10 mouse cellular contexts compared by ENCODE assay signal in the genomic region with DNA sequence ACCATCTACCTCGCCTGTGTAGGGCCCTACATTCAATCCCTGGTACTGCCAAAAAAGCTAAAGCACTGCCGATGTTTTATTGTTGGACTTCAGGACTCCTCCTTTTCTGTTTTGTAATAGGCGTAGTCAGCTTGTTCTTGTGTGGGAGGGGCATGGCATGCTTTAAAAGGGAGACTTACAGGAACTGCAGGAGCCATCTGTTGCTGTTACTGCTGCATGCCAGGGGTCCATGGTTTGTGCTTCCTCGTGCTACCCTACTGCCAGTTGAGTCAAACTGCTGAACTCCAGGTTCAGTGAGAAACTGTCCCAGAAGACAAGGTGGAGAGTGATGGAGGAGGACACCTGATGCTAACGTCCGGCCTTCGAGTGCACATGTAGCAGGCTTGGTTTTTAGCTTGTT.
DNase-seq lines count a peak whose midpoint lies in the region; ATAC-seq and TF ChIP-seq lines count a peak whose summit lies in the region.
"Had no signal": no experiment of that assay in that cellular context is flagged by ENCODE, and none has a peak within 500 bp of the region (broad histone marks: within the 10 kb centered on the region; RNA-seq: fewer than 3 reads in every experiment).

No protein-coding gene starts in this region.

- TF ChIP-seq POLR2A in heart, adult 2 months (IDR thresholded peaks at IDR 0.05; ENCODE audit: insufficient read depth, low read depth, low read length): no peak

- TF ChIP-seq CTCF in heart, adult 2 months (IDR thresholded peaks at IDR 0.05): no peak
- no peak for TF ChIP-seq CTCF in hindbrain, postnatal 0 days (IDR thresholded peaks at IDR 0.05; ENCODE audit: low read depth)

- H3K27ac ChIP-seq in heart, adult 2 months: no peak overlapping the region
- H3K27ac ChIP-seq in hindbrain, postnatal 0 days: peak overlapping the region; percentile 77; the same call in 1 of the 2 replicates
- H3K27ac ChIP-seq in intestine, embryonic 15.5 days: no peak overlapping the region
- H3K27ac ChIP-seq: liver, embryonic 14.5 days had no signal

- no peaks in the 10 kb centered on the region for H3K27me3 ChIP-seq in heart, adult 2 months (ENCODE audit: control insufficient read depth, insufficient read depth, low read length)
- no peaks in the 10 kb centered on the region for H3K27me3 ChIP-seq in hindbrain, postnatal 0 days (ENCODE audit: insufficient read depth, low read length)
- no peaks in the 10 kb centered on the region for H3K27me3 ChIP-seq in intestine, embryonic 15.5 days (replicated peaks)

- no peak for ATAC-seq in hindbrain, postnatal 0 days
- no peak for ATAC-seq in intestine, embryonic 15.5 days
- ATAC-seq in inflammation-experienced regulatory T-cells, adult 6 months: no peak

- peak; percentile 89 for DNase-seq in heart, adult 11 months
- no peak for DNase-seq in heart, adult 2 months
- DNase-seq in NIH3T3 (ENCODE audit: low read depth): peak; percentile 20
- DNase-seq in cerebellum, postnatal 10 days: peak; percentile 38 to 59
- DNase-seq in hindbrain, postnatal 0 days (ENCODE audit: low spot score): peak; percentile 25
- no peak for DNase-seq in urinary bladder, adult 2 months (ENCODE audit: low spot score)
- DNase-seq: kidney, postnatal 4 days had no signal

- 0 out of 2 replicates have a peak, but pooled peaks cover 2% of the 10 kb centered on the region for H3K36me3 ChIP-seq in heart, adult 2 months (ENCODE audit: control insufficient read depth, insufficient read depth, low read length)
- no peaks in the 10 kb centered on the region for H3K36me3 ChIP-seq in hindbrain, postnatal 0 days (ENCODE audit: insufficient read depth, low read length)
- H3K36me3 ChIP-seq in intestine, embryonic 15.5 days: no peaks in the 10 kb centered on the region

- no peak overlapping the region for H3K4me3 ChIP-seq in heart, adult 2 months
- H3K4me3 ChIP-seq in hindbrain, postnatal 0 days (ENCODE audit: low read length): no peak overlapping the region
- no peak overlapping the region for H3K4me3 ChIP-seq in intestine, embryonic 15.5 days (replicated peaks)

- H3K9me3 ChIP-seq in hindbrain, postnatal 0 days (ENCODE audit: low read length): no peaks in the 10 kb centered on the region
- H3K9me3 ChIP-seq in intestine, embryonic 15.5 days: no peaks in the 10 kb centered on the region

- no peak overlapping the region for H3K9ac ChIP-seq in heart, adult 2 months (ENCODE audit: low read depth, low read length)
- H3K9ac ChIP-seq in hindbrain, postnatal 0 days (replicated peaks; ENCODE audit: low read length): no peak overlapping the region
- H3K9ac ChIP-seq in intestine, embryonic 15.5 days: no peak overlapping the region
- H3K9ac ChIP-seq: liver, embryonic 14.5 days had no signal

- no peak for TF ChIP-seq EP300 in heart, adult 2 months (IDR thresholded peaks at IDR 0.05; ENCODE audit: insufficient read depth, low read depth, low read length)

- 75% methylated on average over 7 of the region's 7 CpGs for WGBS in heart, adult 2 months
- WGBS in hindbrain, postnatal 0 days: 42% methylated on average over 7 of the region's 7 CpGs
- WGBS in intestine, embryonic 15.5 days: 78% methylated on average over 7 of the region's 7 CpGs

- H3K79me2 ChIP-seq in heart, adult 2 months (replicated peaks; ENCODE audit: control insufficient read depth, insufficient read depth, low read length): no peaks in the 10 kb centered on the region

- no peak overlapping the region for H3K4me2 ChIP-seq in hindbrain, postnatal 0 days (ENCODE audit: low read depth, low read length)
- no peak overlapping the region for H3K4me2 ChIP-seq in intestine, embryonic 15.5 days (replicated peaks)

- peaks cover 2% of the 10 kb centered on the region; the same call in 1 of the 2 replicates for H3K4me1 ChIP-seq in heart, adult 2 months (ENCODE audit: control insufficient read depth, insufficient read depth, low read length)
- H3K4me1 ChIP-seq in hindbrain, postnatal 0 days (ENCODE audit: insufficient read depth, low read length): peaks cover 19% of the 10 kb centered on the region; the same call in 1 of the 2 replicates
- no peaks in the 10 kb centered on the region for H3K4me1 ChIP-seq in intestine, embryonic 15.5 days (replicated peaks)

- intact Hi-C loops in heart, adult 2 months (cut with DNase I): no loop called here

Comparison
In these comparisons a context has a peak if more than half of its experiments do, and no peak if none do; other contexts are left out.
1. DNase-seq: peak in heart, adult 11 months (single experiment), NIH3T3 (single experiment), cerebellum, postnatal 10 days (2 of 2) and hindbrain, postnatal 0 days (single experiment); none in heart, adult 2 months (0 of 2) and urinary bladder, adult 2 months (single experiment).